Mouse (Mus musculus) ES-E14 (cell line): Measurements from ENCODE around the gene Dhx8.

Experiments used
- CHD2 ChIP-seq: IDR thresholded peaks from 2 replicates; pipeline ENCODE4 v1.6.1; 2014; ENCODE audit warnings: mild to moderate bottlenecking, low read depth, low read length, inconsistent platforms
- HCFC1 ChIP-seq: IDR thresholded peaks from 2 replicates; pipeline ENCODE4 v1.6.1; 2012; ENCODE audit warnings: low read length, inconsistent platforms, borderline replicate concordance; ENCODE audit not compliant: insufficient read depth
- MAFK ChIP-seq: IDR thresholded peaks from 2 replicates; pipeline ENCODE4 v1.6.1; 2014; ENCODE audit warnings: mild to moderate bottlenecking, low read depth, low read length, inconsistent platforms; ENCODE audit not compliant: insufficient read depth
- ZC3H11A ChIP-seq: IDR thresholded peaks from 2 replicates; pipeline ENCODE4 v1.6.1; 2012; ENCODE audit warnings: low read depth, mild to moderate bottlenecking, inconsistent platforms, low read length, borderline replicate concordance
- ZNF384 ChIP-seq: IDR thresholded peaks from 2 replicates; pipeline ENCODE4 v1.6.1; 2012; ENCODE audit warnings: low read depth, low read length, inconsistent platforms

DNA sequence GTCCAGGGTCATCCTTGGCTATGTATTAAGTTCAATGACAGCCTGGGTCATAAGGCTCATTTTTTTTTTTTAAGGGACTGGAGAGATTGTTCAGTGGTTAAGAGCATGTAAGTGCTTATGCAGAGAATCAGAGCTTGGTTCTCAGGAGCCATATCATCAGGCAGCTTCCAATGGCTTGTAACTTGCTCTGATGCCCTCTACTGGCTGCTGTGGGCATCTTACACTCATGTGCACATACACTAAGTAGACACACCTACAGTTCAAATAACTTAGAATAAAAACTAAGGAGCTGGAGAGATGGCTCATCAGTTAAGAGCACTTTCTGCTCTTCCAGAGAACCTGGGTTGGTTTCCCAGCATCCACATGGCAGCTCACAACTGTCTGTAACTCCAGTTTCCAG lies 34.6 kb upstream of the Dhx8 start:
- TF ChIP-seq ZC3H11A (no peak), MAFK (no peak), CHD2 (no peak), ZNF384 (no peak), HCFC1 (no peak)
